Mouse (Mus musculus) layer of hippocampus, postnatal 36 days (tissue): ENCODE results near the gene Mpi. TPM values are rescaled to one million over a fixed set of nuclear protein-coding genes. Genes with fewer than 3 reads are reported as not detected.

ENCODE experiments used
- DNase-seq, 2 experiments: peaks; one replicate each; pipeline ENCODE4 v3.0.0; 2022
- total RNA-seq, 2 experiments: library from RNA; stranded (reverse); gene quantifications; 2 replicates each; pipeline ENCODE4 v1.2.3; 2021

The Mpi gene
- total RNA-seq, result 10 to 100 TPM; 65.9 to 66.3 TPM

GRCm38 (mm10) chr9:57552139-57552887, at the start of gene Mpi:
Gene Mpi (minus strand): TSS chr9:57552763.
- peak; percentile 77 to 78 for DNase-seq

GRCm38 (mm10) chr9:57602098-57602497, 49.5 kb upstream of the Mpi start:
- DNase-seq, result no peak

GRCm38 (mm10) chr9:57601353-57601706, 48.8 kb upstream of the Mpi start:
- DNase-seq, result peak; percentile 62 to 76

- DNase-seq, result no peak
Measured at GRCm38 (mm10) chr9:57600620-57601352, 48.2 kb upstream of the Mpi start.

- DNase-seq, result no peak
Measured at GRCm38 (mm10) chr9:57598851-57599563, 46.4 kb upstream of the Mpi start.

- no peak for DNase-seq
Measured at GRCm38 (mm10) chr9:57597929-57598382, 45.4 kb upstream of the Mpi start.

- no peak for DNase-seq
Measured at GRCm38 (mm10) chr9:57597265-57597664, 44.7 kb upstream of the Mpi start.

- no peak for DNase-seq
Measured at GRCm38 (mm10) chr9:57594174-57594509, 41.6 kb upstream of the Mpi start.

- no peak for DNase-seq
Measured at GRCm38 (mm10) chr9:57593454-57594173, 41.1 kb upstream of the Mpi start.

GRCm38 (mm10) chr9:57590726-57591125, 38.2 kb upstream of the Mpi start:
- DNase-seq, result no peak

- DNase-seq, result peak; percentile 77 to 78
Measured at GRCm38 (mm10) chr9:57589224-57590126, 36.9 kb upstream of the Mpi start, which contains the start of gene Ulk3. Gene Ulk3 (plus strand): TSS chr9:57589452.

- no peak for DNase-seq
Measured at GRCm38 (mm10) chr9:57584991-57585390, 32.4 kb upstream of the Mpi start.

- no peak for DNase-seq
Measured at GRCm38 (mm10) chr9:57577144-57577849, 24.7 kb upstream of the Mpi start.

GRCm38 (mm10) chr9:57575577-57575976, 23.0 kb upstream of the Mpi start:
- DNase-seq, result no peak

- DNase-seq, result no peak
Measured at GRCm38 (mm10) chr9:57574397-57574796, 21.8 kb upstream of the Mpi start.

GRCm38 (mm10) chr9:57568500-57568899, 15.9 kb upstream of the Mpi start:
- DNase-seq, result no peak

- DNase-seq, result no peak
Measured at GRCm38 (mm10) chr9:57566846-57567245, 14.3 kb upstream of the Mpi start.

- DNase-seq, result peak; percentile 47 to 62
Measured at GRCm38 (mm10) chr9:57565741-57566221, 13.2 kb upstream of the Mpi start.

- DNase-seq, result no peak
Measured at GRCm38 (mm10) chr9:57564609-57565008, 12.0 kb upstream of the Mpi start.

- no peak for DNase-seq
Measured at GRCm38 (mm10) chr9:57562896-57563372, 10.4 kb upstream of the Mpi start.
